Mouse (Mus musculus): Measurements from ENCODE around the gene Cfap58.

Cfap58 gene

GRCm38 (mm10) chr19:47917396-47917795 is 20.1 kb upstream of the Cfap58 start:
- no peak for DNase-seq (ENCODE audit: low spot score in 2 of 2)

- DNase-seq (ENCODE audit: low spot score in 2 of 2): no peak
These were observed 19.5 kb upstream of the Cfap58 start for GRCm38 (mm10) chr19:47918016-47918415.

GRCm38 (mm10) chr19:47918455-47919101 is 18.9 kb upstream of the Cfap58 start:
- no peak for DNase-seq (ENCODE audit: low spot score in 2 of 2)

GRCm38 (mm10) chr19:47919126-47919965 is 18.1 kb upstream of the Cfap58 start, which contains the start of the genes Cfap43 and Itprip:
Gene Cfap43, minus strand, starts transcription at chr19:47919287.
Gene Itprip, minus strand, starts transcription at chr19:47919299.
- DNase-seq (ENCODE audit: low spot score in 2 of 2): peak; percentile 40 to 64

- no peak for DNase-seq (ENCODE audit: low spot score in 2 of 2)
These were observed 17.5 kb upstream of the Cfap58 start for GRCm38 (mm10) chr19:47919966-47920375.

- no peak for DNase-seq (ENCODE audit: low spot score in 2 of 2)
These were observed 11.7 kb upstream of the Cfap58 start for GRCm38 (mm10) chr19:47925819-47926218.

GRCm38 (mm10) chr19:47927032-47927431 is 10.4 kb upstream of the Cfap58 start:
- DNase-seq (ENCODE audit: low spot score in 2 of 2): no peak

- DNase-seq (ENCODE audit: low spot score in 2 of 2): no peak
These were observed 8.4 kb upstream of the Cfap58 start for GRCm38 (mm10) chr19:47929043-47929442.

GRCm38 (mm10) chr19:47931982-47932638 is 5.4 kb upstream of the Cfap58 start:
- DNase-seq (ENCODE audit: low spot score in 2 of 2): no peak

- no peak for DNase-seq (ENCODE audit: low spot score in 2 of 2)
These were observed 3.3 kb upstream of the Cfap58 start for GRCm38 (mm10) chr19:47934146-47934545.

- DNase-seq (ENCODE audit: low spot score in 2 of 2): no peak
These were observed 2.7 kb upstream of the Cfap58 start for GRCm38 (mm10) chr19:47934636-47935238.

GRCm38 (mm10) chr19:47935530-47935929 is 1.9 kb upstream of the Cfap58 start:
- DNase-seq (ENCODE audit: low spot score in 2 of 2): no peak

GRCm38 (mm10) chr19:47936490-47936889 is 985 bp upstream of the Cfap58 start:
- no peak for DNase-seq (ENCODE audit: low spot score in 2 of 2)

GRCm38 (mm10) chr19:47936938-47937337 is 537 bp upstream of the Cfap58 start:
- no peak for DNase-seq (ENCODE audit: low spot score in 2 of 2)

GRCm38 (mm10) chr19:47939361-47939760 is 1.9 kb downstream of the Cfap58 start:
- DNase-seq (ENCODE audit: low spot score in 2 of 2): no peak

GRCm38 (mm10) chr19:47946821-47947465 is 9.5 kb downstream of the Cfap58 start:
- DNase-seq (ENCODE audit: low spot score in 2 of 2): no peak

GRCm38 (mm10) chr19:47950946-47951345 is 13.5 kb downstream of the Cfap58 start:
- DNase-seq (ENCODE audit: low spot score in 2 of 2): no peak

GRCm38 (mm10) chr19:47953169-47953568 is 15.7 kb downstream of the Cfap58 start:
- DNase-seq (ENCODE audit: low spot score in 2 of 2): no peak

GRCm38 (mm10) chr19:47958181-47958580 is 20.7 kb downstream of the Cfap58 start:
- no peak for DNase-seq (ENCODE audit: low spot score in 2 of 2)

GRCm38 (mm10) chr19:47968993-47969659 is 31.7 kb downstream of the Cfap58 start:
- DNase-seq (ENCODE audit: low spot score in 2 of 2): no peak

- no peak for DNase-seq (ENCODE audit: low spot score in 2 of 2)
These were observed 33.6 kb downstream of the Cfap58 start for GRCm38 (mm10) chr19:47971066-47971465.
